Mouse (Mus musculus): ENCODE measurements at regions not wholly inside any gene's neighbourhood (a gene's known extent, or its start where the extent isn't known, plus 50 kb on each side); places are given as distances from the start of the nearest gene placed in this dataset.

- TF ChIP-seq EP300 (IDR thresholded peaks at IDR 0.05; ENCODE audit: low read depth) (no peak), CTCF (IDR thresholded peaks at IDR 0.05; ENCODE audit: low read depth) (no peak)
Measured at GRCm38 (mm10) chr8:56893638-56894037, 342.7 kb downstream of the Fbxo8 start.
